Mouse (Mus musculus) heart, adult 8-10 months (tissue): Measurements from ENCODE around the gene Khdc4. TPM values are rescaled to one million over a fixed set of nuclear protein-coding genes. Genes with fewer than 3 reads are reported as not detected.

Experiments
- DNase-seq: peaks from one replicate; pipeline ENCODE4 v3.0.0; 2022; ENCODE audit warnings: low spot score
- total RNA-seq, 4 experiments: library from RNA; stranded (reverse); gene quantifications; 2 replicates each; pipeline ENCODE4 v1.2.4; 2022

The Khdc4 gene
- total RNA-seq = 10 to 100 TPM; 26.3 to 31.5 (median 27.8) TPM

DNA sequence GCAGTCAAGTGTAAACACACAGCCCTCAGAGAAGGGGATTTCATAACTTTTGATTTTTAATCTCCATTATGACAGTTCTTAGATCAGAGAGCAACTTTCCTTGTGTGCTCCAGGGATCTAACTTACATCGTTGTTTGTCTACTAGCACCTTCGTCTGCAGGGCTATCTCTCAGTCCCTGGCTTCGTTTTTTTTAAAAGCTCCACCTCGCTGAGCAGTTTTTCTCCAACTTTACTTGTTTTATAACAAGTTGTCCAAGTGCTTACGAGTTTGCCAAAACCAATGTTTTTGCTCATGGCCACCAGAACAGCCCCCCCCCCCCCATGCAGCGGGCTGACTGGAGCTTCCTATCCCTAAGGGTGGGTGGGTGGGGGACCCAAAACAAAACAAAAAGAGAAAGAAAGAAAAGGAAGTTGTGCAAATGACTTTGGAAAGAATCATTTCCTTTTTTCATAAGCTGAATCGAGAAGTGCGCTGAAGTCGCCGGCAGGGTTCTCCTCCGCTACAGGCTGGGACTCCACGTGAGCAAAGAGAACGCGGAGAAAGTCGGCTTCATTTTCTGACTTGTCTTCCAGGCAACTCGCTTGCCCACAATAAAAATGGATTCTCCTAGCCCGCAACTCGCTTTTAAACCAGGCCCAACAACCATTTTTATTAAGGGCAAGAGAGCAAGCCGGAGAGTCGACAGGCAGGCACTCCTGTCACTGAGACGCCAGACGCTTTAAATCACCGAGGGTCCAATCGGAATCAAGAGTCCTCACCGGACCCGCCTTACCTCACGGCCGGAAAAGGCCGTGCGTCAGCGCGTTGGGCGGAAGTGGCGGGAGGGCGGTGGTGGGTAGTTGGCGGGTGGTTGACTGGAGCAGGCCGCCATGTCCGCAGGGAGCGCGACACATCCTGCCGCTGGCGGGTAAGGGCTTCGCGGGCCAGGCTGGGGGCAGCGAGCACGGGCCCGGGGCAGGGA is at the start of gene Khdc4:
Gene Khdc4 (plus strand): TSS at position 824 of the 962 bp plus-strand sequence.
- peak; percentile 99 for DNase-seq

DNA sequence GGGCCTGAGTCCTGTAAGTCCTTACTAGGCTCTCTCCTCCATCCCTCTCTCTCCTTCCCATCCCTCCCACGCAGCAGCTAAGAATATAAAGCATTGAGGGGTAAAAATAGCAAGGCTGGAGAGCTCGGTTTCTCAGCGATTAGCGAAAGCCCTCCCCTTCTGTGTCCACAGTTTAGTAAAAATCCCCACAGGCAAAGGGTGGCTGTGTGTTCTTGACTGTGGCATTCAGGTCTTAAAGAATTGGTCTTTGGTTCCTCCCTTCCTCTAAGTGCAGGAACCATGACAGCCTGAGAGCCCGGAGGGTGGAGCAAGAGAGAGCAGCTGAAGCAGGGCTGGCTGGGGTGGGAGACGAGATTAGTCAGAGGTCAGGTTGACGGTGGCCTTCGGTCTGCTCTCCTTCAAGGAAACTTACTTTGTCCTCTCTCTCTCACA is 49.0 kb upstream of the Khdc4 start:
- no peak for DNase-seq

- no peak for DNase-seq
Observed at GRCm38 (mm10) chr3:88637134-88637533, 48.5 kb upstream of the Khdc4 start.

GRCm38 (mm10) chr3:88639239-88639638 is 46.4 kb upstream of the Khdc4 start:
- no peak for DNase-seq

DNA sequence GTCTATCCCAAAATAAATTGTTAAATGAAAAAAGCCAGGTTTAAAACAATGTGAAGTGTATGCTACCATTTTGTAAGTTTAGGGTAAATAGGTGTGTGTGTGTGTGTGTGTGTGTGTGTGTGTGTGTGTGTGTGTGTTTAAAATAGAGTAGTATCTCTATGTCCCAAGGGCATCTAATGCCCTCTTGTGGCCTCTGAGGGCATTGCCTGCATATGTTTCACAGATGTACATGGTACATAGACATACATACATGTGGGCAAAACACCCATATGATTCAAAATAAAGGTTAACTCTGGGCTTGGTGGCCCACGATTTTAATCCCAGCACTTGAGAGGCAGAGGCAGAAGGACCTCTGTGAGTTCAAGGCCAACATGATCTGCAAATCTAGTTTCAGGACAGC is 44.9 kb upstream of the Khdc4 start:
- DNase-seq = peak; percentile 62

DNA sequence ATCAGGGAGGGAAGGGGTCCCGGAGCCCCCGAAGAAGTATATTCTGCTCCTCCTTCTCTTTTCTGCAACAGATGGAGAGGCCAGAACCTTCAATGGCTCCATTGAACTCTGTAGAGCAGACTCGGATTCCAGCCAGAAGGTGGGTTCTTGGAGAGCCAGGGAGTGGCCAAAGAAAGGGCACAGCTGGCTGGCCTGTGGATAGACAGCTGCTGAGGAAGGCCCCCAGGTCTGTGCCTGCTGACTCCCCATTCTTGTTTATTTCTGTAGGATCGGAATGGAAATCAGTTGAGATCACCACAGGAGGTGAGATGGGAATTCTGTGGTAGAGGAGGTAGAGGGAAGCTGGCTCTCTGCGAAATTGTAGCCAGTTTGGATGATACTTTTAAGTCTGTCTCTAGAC is 42.5 kb upstream of the Khdc4 start:
- no peak for DNase-seq

- DNase-seq = no peak
Observed at GRCm38 (mm10) chr3:88645937-88646336, 39.7 kb upstream of the Khdc4 start.

- no peak for DNase-seq
Observed at GRCm38 (mm10) chr3:88646426-88646995, 39.1 kb upstream of the Khdc4 start.

DNA sequence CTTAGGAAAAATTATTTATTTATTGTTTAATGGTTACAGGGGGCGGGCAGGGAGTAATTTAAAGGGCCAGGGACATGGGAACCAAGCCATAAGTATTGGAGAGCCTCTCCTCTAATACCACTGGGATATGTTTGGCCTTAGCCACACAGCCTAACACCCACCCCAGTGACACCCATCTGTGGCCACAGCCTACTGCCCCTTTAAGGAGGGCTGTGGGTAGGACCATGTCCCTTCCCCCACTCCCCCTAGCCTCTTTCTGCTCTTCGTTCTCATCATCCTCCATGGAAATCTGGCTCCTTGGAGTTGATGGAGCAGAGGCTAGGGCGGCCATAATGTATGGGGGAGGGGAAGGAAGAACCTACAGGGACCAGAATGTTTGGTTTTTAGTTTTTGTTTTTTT is 38.5 kb upstream of the Khdc4 start:
- DNase-seq = no peak

GRCm38 (mm10) chr3:88647779-88648413 is 37.7 kb upstream of the Khdc4 start:
- no peak for DNase-seq

DNA sequence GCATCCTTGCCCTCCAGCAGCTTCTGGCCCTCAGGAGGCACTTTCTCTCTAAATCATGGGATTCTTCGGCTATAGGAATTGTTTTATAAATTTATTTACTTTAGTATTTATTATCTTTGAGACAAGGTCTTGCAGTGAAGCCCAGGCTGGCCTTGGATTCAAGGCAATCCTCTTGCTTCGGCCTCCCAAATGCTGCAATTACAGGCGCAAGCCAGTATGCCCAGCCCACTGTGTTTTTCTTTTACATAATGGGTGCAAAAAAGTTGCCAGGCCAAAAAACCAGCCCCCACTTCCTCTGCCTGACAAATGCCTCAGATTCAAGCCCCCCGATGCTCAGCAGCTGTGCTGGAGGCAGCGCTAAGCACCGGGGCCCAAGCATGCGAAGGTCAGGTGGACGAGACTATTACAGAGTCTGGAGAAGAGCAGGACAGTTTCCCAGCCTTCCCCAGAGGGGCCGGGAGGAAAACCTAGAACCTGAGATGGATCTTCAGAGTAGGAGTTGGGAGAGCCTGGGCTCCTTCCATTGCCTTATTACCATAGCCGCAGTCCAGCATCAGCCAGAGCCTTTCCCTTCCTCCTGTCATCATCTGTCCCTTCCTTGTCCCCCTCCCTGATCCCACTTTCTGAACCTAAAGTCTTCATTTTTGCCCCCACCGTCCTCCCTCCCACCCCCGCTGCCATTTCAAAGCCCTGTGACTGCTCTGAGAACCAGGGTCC is 37.0 kb upstream of the Khdc4 start:
- no peak for DNase-seq

- DNase-seq = no peak
Observed at GRCm38 (mm10) chr3:88649186-88649585, 36.4 kb upstream of the Khdc4 start.

GRCm38 (mm10) chr3:88649967-88650366 is 35.6 kb upstream of the Khdc4 start:
- DNase-seq = no peak

DNA sequence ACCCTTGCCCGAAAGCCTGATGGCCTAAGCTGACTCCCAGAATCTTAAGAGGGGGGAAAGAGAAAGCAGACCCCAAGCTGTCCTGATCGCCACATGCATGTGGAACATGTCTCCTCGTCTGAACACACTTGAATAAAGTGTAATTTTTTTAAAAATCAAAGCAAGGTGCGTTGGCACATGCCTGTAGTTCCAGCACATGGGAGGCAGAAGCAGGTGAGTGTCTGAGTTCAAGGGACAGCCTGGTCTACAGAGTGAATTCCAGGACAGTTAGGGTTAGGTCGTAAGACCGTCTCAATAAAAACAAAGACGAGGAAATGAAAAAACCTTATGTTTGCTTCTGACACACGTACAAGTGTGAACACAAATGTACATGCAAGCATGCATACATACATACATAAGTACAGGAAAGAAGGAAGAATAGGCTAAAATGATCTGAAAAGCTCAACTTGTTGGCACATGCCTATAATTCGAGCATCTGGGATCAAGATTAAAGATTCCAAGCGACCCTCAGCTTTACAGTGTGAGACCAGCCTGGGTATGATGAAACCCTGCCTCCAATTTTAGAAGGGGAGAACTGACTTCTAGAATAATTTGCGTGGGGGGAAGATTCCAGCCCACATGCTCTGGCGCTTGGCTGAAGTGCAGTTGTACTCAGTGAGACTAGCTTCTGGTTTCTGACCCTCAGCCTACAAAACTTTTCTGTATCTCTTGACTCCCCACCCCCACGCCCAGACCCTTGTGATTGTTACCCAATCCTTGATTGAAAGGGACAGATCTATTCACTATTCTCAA is 34.7 kb upstream of the Khdc4 start:
- DNase-seq = no peak

DNA sequence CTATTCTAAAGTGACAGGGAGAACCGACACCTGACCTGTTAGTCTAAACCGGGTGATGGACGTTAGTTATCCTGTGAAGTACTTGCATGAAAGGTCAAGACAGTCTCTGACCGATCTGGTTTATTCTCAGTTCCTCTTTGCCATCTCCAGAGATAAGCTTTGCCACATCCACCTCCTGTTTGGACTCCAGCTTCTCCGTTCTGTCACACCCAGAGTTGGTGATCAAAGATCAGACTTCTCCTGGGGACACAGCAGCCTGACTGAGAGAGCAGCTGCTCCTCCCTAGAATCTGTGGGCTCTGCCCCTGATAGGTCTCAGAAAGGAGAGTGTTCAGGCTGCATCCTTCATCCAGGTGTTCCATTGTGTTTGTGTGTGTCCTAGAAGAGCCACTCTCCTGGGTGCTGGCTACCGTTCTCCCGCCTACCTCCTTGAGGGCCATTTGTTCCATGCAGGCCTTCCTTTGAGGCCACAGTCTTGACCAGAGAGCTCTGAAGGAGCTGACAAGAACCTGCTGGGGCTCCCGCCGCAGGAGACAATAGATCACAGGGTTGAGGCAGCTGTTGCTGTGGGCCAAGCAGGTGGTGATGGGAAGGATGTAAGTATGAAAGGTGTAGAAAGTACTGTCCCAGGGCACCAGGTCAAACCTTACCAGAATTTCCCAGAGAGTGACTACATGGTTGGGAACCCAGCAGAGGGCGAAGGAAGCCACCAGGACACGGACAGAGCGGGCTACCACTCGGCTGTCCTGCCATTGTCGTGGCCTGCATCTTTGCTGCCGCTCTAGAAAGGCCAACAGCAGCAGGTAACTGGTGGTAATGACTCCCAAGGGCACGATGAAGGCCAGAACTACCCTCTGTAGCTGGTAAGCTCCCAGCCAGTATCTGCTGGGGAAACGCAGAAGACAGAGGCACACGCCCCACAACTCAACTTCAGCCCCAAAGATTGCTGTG is 33.7 kb upstream of the Khdc4 start:
- DNase-seq = no peak

- DNase-seq = no peak
Observed at GRCm38 (mm10) chr3:88652846-88653515, 32.6 kb upstream of the Khdc4 start, which contains the start of gene Rxfp4. TSS of gene Rxfp4 (minus strand) at chr3:88653142.

DNA sequence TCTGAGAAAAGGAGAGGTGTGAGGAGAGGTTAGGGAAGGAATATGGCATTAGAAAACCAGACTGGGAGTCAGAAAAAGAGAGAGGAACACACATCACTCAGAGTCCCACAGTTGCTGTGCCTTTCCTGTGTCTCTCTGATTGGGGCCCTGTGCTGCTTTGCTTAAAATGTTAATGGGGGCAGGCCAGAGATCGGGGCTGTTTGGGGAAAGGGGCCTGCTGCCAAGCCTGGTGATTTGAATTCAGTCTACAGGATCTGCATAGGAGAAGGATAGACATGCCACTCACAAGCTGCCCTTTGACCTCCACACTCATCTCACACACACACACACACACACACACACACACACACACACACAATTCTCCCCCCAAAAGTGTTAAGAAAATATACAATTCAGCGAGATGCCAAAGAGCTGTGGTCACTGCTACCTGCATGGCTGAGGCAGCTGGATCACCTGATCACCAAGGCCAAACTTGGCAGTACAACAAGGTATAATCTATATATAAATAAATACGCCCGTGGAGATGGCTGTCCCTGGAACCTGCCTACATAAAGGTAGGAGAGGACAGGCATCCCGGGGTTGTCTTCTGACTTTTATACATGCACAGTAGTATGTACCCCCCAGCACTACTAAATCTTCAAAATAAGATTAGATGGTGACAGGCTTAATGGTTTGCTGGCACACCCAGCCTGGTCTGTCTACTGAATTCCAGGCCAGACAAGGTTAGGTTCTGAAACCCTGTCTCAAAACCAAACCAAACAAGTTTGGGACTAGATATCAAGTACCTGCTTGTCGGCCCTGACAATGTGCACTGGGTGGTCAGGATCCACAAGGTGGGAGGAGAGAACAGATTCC is 31.9 kb upstream of the Khdc4 start:
- DNase-seq = no peak

GRCm38 (mm10) chr3:88654621-88655020 is 31.0 kb upstream of the Khdc4 start:
- DNase-seq = peak; percentile 57
